Mouse (Mus musculus) bone marrow, adult 2 months (tissue): ENCODE measurements around the gene Klhdc7a.

ENCODE experiments used
- CTCF ChIP-seq: fragments of 200-500 bp; IDR thresholded peaks from 2 replicates; pipeline ENCODE4 v1.5.1; 2011; ENCODE audit warnings: low read length, control low read depth; ENCODE audit not compliant: control insufficient read depth, insufficient read depth
- POLR2A ChIP-seq: fragments of 200-500 bp; IDR thresholded peaks from 2 replicates; pipeline ENCODE4 v1.6.1; 2011; ENCODE audit warnings: low read depth, mild to moderate bottlenecking, control low read depth, low read length, borderline replicate concordance; ENCODE audit not compliant: control insufficient read depth

DNA sequence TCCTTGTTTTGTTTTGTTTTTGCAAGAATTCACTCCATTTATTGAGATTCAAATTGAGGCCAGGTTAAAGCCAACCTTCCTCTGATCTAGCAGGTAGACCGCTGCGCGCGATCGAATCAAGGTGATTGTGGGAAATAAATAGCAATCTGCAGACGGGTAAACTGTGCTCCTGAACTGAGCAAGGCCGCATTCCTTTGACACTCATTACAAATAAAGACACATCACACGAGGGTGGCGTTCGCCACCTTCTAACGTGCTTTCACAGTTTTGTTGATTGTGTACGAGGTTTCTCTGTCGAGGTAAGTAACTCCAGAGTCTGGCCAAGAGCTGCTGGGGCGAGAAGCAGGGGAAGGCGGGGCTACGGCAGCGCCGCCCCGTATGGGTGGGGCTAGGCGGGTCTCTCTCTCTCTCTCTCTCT is 17.4 kb downstream of the Klhdc7a start:
- TF ChIP-seq CTCF (no peak), POLR2A (no peak)
